Mouse (Mus musculus): ENCODE results near the gene Gpr87. TPM values are rescaled to one million over a fixed set of nuclear protein-coding genes. Genes with fewer than 3 reads are reported as not detected.

Gpr87 gene
- polyA plus RNA-seq, 1 experiment = 5.2 TPM

DNA sequence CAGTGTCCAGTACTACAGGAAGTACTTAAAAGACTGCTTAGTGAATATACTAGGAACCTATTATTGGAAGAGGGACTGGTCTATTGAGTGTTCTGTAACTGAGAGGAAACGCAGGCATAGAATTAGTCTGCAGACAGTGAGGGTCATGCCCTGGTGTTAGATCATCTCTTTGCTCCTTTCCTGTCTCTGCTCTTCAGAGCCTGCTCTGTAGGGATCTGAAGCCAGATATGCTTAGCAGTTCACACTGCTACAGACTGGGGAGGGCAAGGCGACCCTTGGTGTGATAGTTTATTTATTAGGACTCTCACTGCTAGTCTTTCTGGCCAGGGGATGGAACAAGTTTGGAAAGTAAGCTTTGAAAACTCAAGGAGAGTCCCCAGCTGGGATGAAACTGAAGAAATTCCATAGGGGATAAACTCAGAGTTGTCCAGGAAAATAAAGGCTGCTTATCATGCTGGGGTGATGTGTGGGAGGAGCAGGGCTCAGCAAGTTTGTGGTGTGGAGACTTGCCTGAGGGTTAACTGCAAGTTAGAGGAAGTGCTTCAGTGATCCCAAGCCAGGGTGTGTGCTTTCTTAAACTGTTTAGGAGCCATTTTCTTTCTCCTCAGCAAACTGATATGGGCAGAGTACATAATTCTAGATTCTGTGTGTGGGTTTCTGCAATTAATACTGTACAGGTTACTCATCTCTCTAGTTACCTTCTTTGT is 24.8 kb downstream of the Gpr87 start:
- TF ChIP-seq CTCF (IDR thresholded peaks at IDR 0.05; ENCODE audit: insufficient read depth, low read length) (no peak), POLR2A (IDR thresholded peaks at IDR 0.05; ENCODE audit: borderline replicate concordance, extremely low read depth, low read depth, low read length) (no peak)
- H3K4me1 ChIP-seq (ENCODE audit: control insufficient read depth, insufficient read depth, low read length) = 0 out of 2 replicates have a peak, but pooled peaks cover 2% of the 10 kb centered on the region
- no peak overlapping the region for H3K4me3 ChIP-seq (replicated peaks; ENCODE audit: extremely low read depth, low read depth, low read length)
- 41% methylated on average over 2 of the region's 2 CpGs for WGBS
- no peak for DNase-seq

DNA sequence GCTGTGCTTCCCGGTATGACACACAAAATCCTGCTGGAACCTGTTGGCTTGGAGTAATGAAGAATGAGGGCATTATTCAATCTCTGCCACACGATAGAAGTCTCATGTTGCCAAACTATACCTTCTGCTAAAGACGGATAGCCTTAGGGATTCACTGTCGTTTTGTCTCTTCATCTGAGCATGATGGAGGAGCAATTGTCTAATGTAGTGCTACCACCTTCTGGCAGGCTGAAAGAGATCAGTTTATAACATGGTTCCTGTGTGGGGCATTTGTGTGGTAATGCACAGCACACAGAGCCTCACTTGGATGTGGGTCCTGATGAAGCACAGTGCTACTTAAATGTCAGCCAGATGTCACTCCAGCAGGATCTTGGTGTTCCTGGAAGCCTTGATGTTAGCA is 25.7 kb downstream of the Gpr87 start:
- 62% methylated on average over 4 of the region's 4 CpGs for WGBS
- no peak for TF ChIP-seq CTCF (IDR thresholded peaks at IDR 0.05; ENCODE audit: insufficient read depth, low read length)
- no peak for TF ChIP-seq POLR2A (IDR thresholded peaks at IDR 0.05; ENCODE audit: borderline replicate concordance, extremely low read depth, low read depth, low read length)
- 0 out of 2 replicates have a peak, but pooled peaks cover 2% of the 10 kb centered on the region for H3K4me1 ChIP-seq (ENCODE audit: control insufficient read depth, insufficient read depth, low read length)
- no peak overlapping the region for H3K4me3 ChIP-seq (replicated peaks; ENCODE audit: extremely low read depth, low read depth, low read length)
- DNase-seq = no peak

DNA sequence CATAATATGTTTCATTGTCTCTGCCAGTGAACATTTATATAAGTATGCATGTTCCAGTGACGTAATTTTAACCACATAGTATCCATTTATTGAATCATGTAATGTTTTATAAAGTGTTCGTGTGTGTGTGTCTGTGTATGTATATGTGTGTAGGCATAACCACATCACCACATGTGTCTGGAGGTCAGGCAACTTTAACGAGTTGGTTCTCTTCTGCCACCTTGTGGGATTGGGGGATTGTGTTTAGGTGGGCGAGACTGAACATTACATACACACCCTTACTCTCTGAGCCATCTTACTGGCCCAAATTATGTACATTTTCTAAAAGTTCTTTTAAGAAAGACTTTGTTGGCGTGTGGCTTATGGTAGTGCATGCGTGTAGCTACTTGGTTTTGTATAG is 26.4 kb downstream of the Gpr87 start:
- H3K4me1 ChIP-seq (ENCODE audit: control insufficient read depth, insufficient read depth, low read length) = 0 out of 2 replicates have a peak, but pooled peaks cover 2% of the 10 kb centered on the region
- 90% methylated on average over 6 of the region's 6 CpGs for WGBS
- TF ChIP-seq CTCF (IDR thresholded peaks at IDR 0.05; ENCODE audit: insufficient read depth, low read length) (no peak), POLR2A (IDR thresholded peaks at IDR 0.05; ENCODE audit: borderline replicate concordance, extremely low read depth, low read depth, low read length) (no peak)
- no peak overlapping the region for H3K4me3 ChIP-seq (replicated peaks; ENCODE audit: extremely low read depth, low read depth, low read length)
- no peak for DNase-seq

DNA sequence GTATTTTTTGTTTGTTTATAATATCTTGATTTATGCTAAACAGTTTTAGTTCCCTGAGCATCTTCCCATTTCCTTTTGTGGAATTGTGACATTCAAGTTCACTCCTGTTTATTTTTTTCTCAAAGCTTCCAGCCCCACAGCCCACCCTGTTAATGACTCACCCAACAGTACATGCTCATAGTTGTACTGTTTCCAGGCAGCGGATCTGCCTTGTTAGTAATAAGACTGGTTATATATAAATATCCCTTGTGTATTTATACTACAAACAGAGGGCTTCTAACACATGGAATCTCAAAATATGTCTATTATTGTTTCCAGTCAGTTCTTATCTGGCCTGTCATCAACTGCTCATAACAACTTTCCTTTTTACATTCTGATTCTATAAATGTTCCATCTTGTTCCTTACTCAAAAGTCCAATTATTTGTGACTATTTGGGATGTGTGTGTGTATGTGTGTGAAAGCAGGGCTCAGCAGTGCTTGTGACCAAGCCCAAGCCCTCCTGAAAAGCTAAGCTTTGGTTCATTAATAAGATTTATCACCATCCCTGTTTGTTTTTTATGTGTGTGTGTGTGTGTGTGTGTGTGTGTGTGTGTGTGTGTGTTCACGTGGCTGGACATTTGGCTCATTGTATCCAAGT is 27.4 kb downstream of the Gpr87 start:
- H3K4me1 ChIP-seq (ENCODE audit: control insufficient read depth, insufficient read depth, low read length) = 0 out of 2 replicates have a peak, but pooled peaks cover 2% of the 10 kb centered on the region
- 30% methylated on average over 2 of the region's 2 CpGs for WGBS
- DNase-seq = no peak

DNA sequence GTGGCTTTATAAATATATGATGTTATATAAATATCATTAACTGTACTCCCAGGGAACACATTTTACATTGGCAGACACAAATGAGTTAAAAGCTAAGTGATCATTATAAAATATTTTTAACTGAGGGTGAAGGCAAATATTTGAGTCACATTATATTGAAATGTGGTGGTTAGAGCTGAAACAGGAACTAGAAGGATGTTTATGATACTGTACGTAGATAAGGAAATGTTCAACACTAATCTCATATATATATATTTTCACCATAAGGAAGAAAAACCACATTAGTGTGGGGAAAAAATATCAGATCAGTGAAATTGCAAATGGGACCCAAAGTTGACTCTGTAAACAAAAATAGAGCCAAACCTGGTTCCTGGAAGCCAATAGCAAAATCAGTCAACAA is 34.4 kb downstream of the Gpr87 start:
- Histone ChIP-seq H3K4me1 (ENCODE audit: control insufficient read depth, insufficient read depth, low read length) (no peaks in the 10 kb centered on the region), H3K4me3 (replicated peaks; ENCODE audit: extremely low read depth, low read depth, low read length) (no peak overlapping the region)
- 69% methylated on average over 1 of the region's 1 CpGs for WGBS
- no peak for TF ChIP-seq POLR2A (IDR thresholded peaks at IDR 0.05; ENCODE audit: borderline replicate concordance, extremely low read depth, low read depth, low read length)
- no peak for TF ChIP-seq CTCF (IDR thresholded peaks at IDR 0.05; ENCODE audit: insufficient read depth, low read length)
- DNase-seq = no peak

More for the DNA sequence above, 27.4 kb downstream of the Gpr87 start:
- H3K4me3 ChIP-seq (replicated peaks; ENCODE audit: extremely low read depth, low read depth, low read length) = no peak overlapping the region
- TF ChIP-seq POLR2A (IDR thresholded peaks at IDR 0.05; ENCODE audit: borderline replicate concordance, extremely low read depth, low read depth, low read length) (no peak), CTCF (IDR thresholded peaks at IDR 0.05; ENCODE audit: insufficient read depth, low read length) (no peak)

DNA sequence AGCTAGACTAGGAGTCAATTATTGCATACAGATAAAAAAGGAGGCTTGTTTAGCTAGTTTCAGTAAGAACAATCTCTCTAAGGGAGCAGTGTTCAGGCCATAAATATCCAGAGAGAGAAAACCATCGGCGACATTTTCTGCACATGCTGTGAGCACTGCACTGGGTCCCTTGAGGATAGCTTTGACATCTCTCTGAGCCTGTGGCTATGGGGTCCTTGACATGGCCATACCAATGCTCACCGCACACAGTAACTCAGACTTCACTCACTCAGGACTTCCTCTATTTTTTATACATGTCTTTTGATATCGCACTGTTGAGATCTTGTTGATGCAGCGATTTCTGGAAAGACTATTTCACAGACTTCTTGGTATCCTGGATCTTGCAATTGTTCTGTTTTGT is 37.9 kb downstream of the Gpr87 start:
- no peak for DNase-seq
- Histone ChIP-seq H3K4me3 (replicated peaks; ENCODE audit: extremely low read depth, low read depth, low read length) (no peak overlapping the region), H3K4me1 (ENCODE audit: control insufficient read depth, insufficient read depth, low read length) (no peaks in the 10 kb centered on the region)
- TF ChIP-seq POLR2A (IDR thresholded peaks at IDR 0.05; ENCODE audit: borderline replicate concordance, extremely low read depth, low read depth, low read length) (no peak), CTCF (IDR thresholded peaks at IDR 0.05; ENCODE audit: insufficient read depth, low read length) (no peak)
- 91% methylated on average over 5 of the region's 5 CpGs for WGBS

DNA sequence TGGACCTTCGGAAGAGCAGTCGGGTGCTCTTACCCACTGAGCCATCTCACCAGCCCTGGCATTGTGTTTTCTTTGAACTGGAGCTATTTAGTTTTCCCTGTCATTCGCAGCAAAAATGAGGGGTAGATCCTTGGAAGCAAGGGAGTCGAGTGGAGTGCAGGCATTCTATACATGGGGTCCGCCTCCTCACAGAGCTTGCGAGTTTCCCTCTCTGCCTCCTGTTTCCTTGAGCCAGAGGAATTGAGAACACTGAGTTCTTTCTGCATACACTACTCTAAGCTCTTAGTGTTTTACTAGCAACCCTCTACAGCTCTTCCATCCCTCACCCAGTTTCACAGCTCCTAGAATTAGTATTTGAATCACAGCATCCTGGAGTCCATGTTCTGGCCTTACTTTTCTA is 39.5 kb downstream of the Gpr87 start:
- Histone ChIP-seq H3K4me3 (replicated peaks; ENCODE audit: extremely low read depth, low read depth, low read length) (no peak overlapping the region), H3K4me1 (ENCODE audit: control insufficient read depth, insufficient read depth, low read length) (no peaks in the 10 kb centered on the region)
- no peak for DNase-seq
- no peak for TF ChIP-seq CTCF (IDR thresholded peaks at IDR 0.05; ENCODE audit: insufficient read depth, low read length)
- 96% methylated on average over 6 of the region's 6 CpGs for WGBS

DNA sequence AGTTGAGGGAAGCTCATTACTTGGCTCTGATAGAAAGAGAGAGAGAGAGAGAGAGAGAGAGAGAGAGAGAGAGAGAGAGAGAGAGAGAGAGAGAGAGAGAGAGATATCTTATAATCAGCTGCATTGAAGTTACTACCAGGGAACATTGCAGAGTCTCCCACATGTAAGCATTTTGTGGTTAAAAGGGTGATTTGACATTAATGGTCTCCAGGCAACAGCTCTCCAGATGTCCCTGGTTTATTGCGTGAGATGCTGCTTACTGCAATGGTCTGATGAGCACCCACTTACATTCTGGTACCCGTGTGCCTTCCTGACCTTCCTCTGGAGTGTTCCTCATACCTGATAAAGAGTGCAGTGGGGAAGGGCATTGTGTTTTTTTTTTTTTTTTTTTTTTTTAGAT is 40.0 kb downstream of the Gpr87 start:
- H3K4me1 ChIP-seq (ENCODE audit: control insufficient read depth, insufficient read depth, low read length) = no peaks in the 10 kb centered on the region
- WGBS = 61% methylated on average over 2 of the region's 2 CpGs
- no peak for TF ChIP-seq POLR2A (IDR thresholded peaks at IDR 0.05; ENCODE audit: borderline replicate concordance, extremely low read depth, low read depth, low read length)
- TF ChIP-seq CTCF (IDR thresholded peaks at IDR 0.05; ENCODE audit: insufficient read depth, low read length) = no peak
- H3K4me3 ChIP-seq (replicated peaks; ENCODE audit: extremely low read depth, low read depth, low read length) = no peak overlapping the region
- DNase-seq = no peak

DNA sequence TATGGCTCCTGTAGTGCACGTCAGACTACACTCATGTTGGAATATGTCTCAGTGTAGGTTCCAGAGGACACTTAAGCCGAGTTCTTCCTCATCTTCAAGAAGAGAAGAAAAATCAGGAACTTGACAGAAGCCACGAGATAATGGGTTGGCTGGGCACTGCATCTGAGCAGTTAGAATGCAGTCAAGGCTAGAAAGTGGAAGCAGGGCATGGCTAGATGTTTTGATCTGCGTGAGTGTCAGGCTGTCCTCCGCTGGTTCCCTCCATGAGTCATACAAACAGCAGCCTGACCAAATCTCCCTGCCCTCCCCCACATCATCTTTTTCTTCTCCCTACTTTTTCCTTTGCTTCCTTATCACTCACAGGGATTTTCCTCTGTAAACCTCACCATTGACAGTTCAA is 41.5 kb downstream of the Gpr87 start, which contains the start of gene P2ry14:
Gene P2ry14 (minus strand): TSS at position 195 of the 400 bp plus-strand sequence.
- DNase-seq = no peak
- TF ChIP-seq CTCF (IDR thresholded peaks at IDR 0.05; ENCODE audit: insufficient read depth, low read length) (no peak), POLR2A (IDR thresholded peaks at IDR 0.05; ENCODE audit: borderline replicate concordance, extremely low read depth, low read depth, low read length) (no peak)
- Histone ChIP-seq H3K4me1 (ENCODE audit: control insufficient read depth, insufficient read depth, low read length) (no peaks in the 10 kb centered on the region), H3K4me3 (replicated peaks; ENCODE audit: extremely low read depth, low read depth, low read length) (no peak within 1 kb of the TSS)
- 61% methylated on average over 5 of the region's 5 CpGs for WGBS

DNA sequence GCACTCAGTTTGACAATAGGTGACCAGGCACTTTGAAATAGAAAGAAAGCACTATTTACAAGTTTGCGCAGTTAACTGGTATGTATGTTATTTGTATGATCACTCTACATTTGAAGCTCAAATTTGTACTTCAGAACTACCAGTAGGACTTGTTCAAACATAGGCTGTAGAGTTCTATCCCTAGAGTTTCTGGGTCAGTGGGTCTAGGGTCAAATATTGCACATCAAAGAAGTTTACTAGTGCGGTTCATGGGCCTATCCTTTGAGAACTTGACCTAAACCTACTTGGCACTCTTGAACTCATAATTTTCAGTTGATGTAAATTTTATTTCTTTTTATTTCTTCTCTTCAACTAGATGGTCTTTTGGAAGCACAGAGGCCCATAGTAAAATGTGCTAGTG is 44.3 kb downstream of the Gpr87 start:
- no peak for TF ChIP-seq POLR2A (IDR thresholded peaks at IDR 0.05; ENCODE audit: borderline replicate concordance, extremely low read depth, low read depth, low read length)
- no peak for TF ChIP-seq CTCF (IDR thresholded peaks at IDR 0.05; ENCODE audit: insufficient read depth, low read length)
- Histone ChIP-seq H3K4me3 (replicated peaks; ENCODE audit: extremely low read depth, low read depth, low read length) (no peak overlapping the region), H3K4me1 (ENCODE audit: control insufficient read depth, insufficient read depth, low read length) (no peaks in the 10 kb centered on the region)
- 94% methylated on average over 2 of the region's 2 CpGs for WGBS
- no peak for DNase-seq
